Mouse (Mus musculus) forebrain, embryonic 16.5 days (tissue): Measurements from ENCODE around the gene Syn2. TPM values are rescaled to one million over a fixed set of nuclear protein-coding genes. Genes with fewer than 3 reads are reported as not detected.

Source experiments
- ATAC-seq: fragments of 200-750 bp; cut with Nextera tagmentation; 2 replicates; pipeline ENCODE4 v1.8.0; 2017; ENCODE audit warnings: mild to moderate bottlenecking, moderate library complexity
- H3K27ac ChIP-seq: fragments of 300-500 bp; sonication (generic); 2 replicates; pipeline ENCODE4 v1.5.1; 2014; ENCODE audit warnings: low read length, control low read depth
- H3K27me3 ChIP-seq: fragments of 300-500 bp; sonication (generic); replicated peaks from 2 replicates; pipeline ENCODE4 v1.6.1; 2014; ENCODE audit warnings: low read length; ENCODE audit not compliant: control insufficient read depth, insufficient read depth
- H3K36me3 ChIP-seq: fragments of 300-500 bp; sonication (generic); 2 replicates; pipeline ENCODE4 v1.6.1; 2014; ENCODE audit not compliant: control insufficient read depth, insufficient read depth
- H3K4me1 ChIP-seq: fragments of 300-500 bp; sonication (generic); replicated peaks from 2 replicates; pipeline ENCODE4 v1.6.1; 2014; ENCODE audit warnings: low read length; ENCODE audit not compliant: control insufficient read depth, insufficient read depth
- H3K4me2 ChIP-seq: fragments of 300-500 bp; sonication (generic); 2 replicates; pipeline ENCODE4 v1.6.1; 2014; ENCODE audit warnings: mild to moderate bottlenecking, low read length, control low read depth
- H3K4me3 ChIP-seq: fragments of 300-500 bp; sonication (generic); replicated peaks from 2 replicates; pipeline ENCODE4 v1.5.1; 2014; ENCODE audit warnings: mild to moderate bottlenecking, low read length, control low read depth
- H3K9ac ChIP-seq: fragments of 300-500 bp; sonication (generic); replicated peaks from 2 replicates; pipeline ENCODE4 v1.6.1; 2014; ENCODE audit warnings: low read depth, low read length, control low read depth
- H3K9me3 ChIP-seq: fragments of 300-500 bp; sonication (generic); 2 replicates; pipeline ENCODE4 v1.6.1; 2016; ENCODE audit warnings: low read length; ENCODE audit not compliant: control insufficient read depth
- WGBS: fragments of 180-500 bp; shearing (Covaris S2); extraction: QIAGEN DNeasy Blood & Tissue Kit; methylation state at CpG from one replicate; pipeline ENCODE4 v1.1.7; 2014; 5-methylcytosine and 5-hydroxymethylcytosine counted together
- polyA plus RNA-seq: library from polyadenylated mRNA; unstranded; fragments of >200 nt; fragmentation: Nextera tagmentation; extraction: Ambion mirVana; gene quantifications from 2 replicates; pipeline ENCODE4 v1.2.1, GENCODE M21; 2015

Gene Syn2
- polyA plus RNA-seq, 1 experiment from 2014 or later = 37.1 TPM

DNA sequence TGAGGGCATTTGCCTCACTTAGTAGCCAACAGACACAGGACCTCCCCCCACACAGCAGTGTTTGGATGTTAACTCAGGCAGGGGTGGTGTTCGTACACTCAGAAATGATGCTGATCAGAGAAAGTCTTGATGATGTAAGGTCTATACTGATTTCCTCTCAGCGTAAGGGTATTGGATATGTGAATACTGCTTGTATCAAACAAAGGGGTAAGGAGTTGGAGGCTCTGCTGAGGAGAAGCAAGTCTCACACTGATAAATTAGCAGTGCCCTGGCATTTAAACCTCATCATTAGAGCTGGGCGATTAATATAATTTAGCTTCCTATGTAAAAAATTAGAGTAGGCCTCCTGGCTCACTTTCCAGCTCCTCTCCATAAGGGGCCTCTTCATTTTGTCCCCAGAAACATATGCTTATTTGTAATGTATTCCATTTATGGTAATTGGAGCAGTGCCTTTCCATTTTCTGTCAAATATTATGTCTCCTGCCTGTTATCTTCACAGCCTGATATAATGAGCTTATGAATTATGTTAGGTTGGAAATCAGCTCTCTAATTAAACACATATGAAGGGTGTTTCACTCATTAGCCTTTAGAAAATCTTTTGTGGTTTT, 31.3 kb downstream of the Syn2 start:
- ATAC-seq = peak; percentile 80

DNA sequence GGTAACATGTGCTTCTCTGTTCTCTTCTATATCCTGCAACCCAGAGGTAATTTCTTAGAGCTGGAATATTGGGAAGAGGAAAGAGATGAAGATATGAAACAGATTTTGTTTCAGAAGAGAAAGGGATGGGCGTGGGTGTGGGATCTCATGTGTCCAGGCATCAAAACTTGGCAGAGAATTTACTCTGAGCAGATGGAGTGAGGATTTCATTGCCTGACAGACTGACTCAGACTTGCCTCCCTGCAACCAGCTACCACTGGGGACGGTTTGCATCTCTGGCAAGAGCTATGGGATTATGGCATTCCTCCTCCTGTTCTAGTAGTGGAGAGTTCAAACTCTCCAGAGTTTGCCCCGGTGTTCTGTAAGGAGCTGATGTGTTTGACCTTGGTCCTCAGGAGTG, 34.2 kb downstream of the Syn2 start:
- peaks cover 17% of the 10 kb centered on the region for H3K4me1 ChIP-seq
- no peak overlapping the region for H3K4me3 ChIP-seq
- ATAC-seq = no peak; the same call in 1 of the 2 replicates
- WGBS = 45% methylated on average over 3 of the region's 3 CpGs
- no peak overlapping the region for H3K4me2 ChIP-seq
- no peak overlapping the region for H3K9ac ChIP-seq
- H3K27me3 ChIP-seq = no peaks in the 10 kb centered on the region
- H3K9me3 ChIP-seq = no peaks in the 10 kb centered on the region
- no peaks in the 10 kb centered on the region for H3K36me3 ChIP-seq
- H3K27ac ChIP-seq = 0 out of 2 replicates have a peak overlapping the region, but pooled peaks have one; percentile 29

More for the DNA sequence above, 31.3 kb downstream of the Syn2 start:
- H3K4me3 ChIP-seq = no peak overlapping the region
- 42% methylated on average over 3 of the region's 3 CpGs for WGBS
- H3K27ac ChIP-seq = peak overlapping the region; percentile 72
- no peaks in the 10 kb centered on the region for H3K36me3 ChIP-seq
- no peaks in the 10 kb centered on the region for H3K27me3 ChIP-seq
- H3K9ac ChIP-seq = no peak overlapping the region
- H3K4me1 ChIP-seq = peaks cover 17% of the 10 kb centered on the region
- H3K9me3 ChIP-seq = no peaks in the 10 kb centered on the region
- H3K4me2 ChIP-seq = no peak overlapping the region

- ATAC-seq = no peak
- Histone ChIP-seq H3K4me3 (no peak overlapping the region), H3K27ac (no peak overlapping the region), H3K27me3 (no peaks in the 10 kb centered on the region), H3K9me3 (no peaks in the 10 kb centered on the region), H3K9ac (no peak overlapping the region), H3K4me1 (peaks cover 17% of the 10 kb centered on the region), H3K4me2 (no peak overlapping the region), H3K36me3 (no peaks in the 10 kb centered on the region)
- WGBS = 77% methylated on average over 2 of the region's 2 CpGs
These were observed 34.8 kb downstream of the Syn2 start for GRCm38 (mm10) chr6:115169518-115169917.

DNA sequence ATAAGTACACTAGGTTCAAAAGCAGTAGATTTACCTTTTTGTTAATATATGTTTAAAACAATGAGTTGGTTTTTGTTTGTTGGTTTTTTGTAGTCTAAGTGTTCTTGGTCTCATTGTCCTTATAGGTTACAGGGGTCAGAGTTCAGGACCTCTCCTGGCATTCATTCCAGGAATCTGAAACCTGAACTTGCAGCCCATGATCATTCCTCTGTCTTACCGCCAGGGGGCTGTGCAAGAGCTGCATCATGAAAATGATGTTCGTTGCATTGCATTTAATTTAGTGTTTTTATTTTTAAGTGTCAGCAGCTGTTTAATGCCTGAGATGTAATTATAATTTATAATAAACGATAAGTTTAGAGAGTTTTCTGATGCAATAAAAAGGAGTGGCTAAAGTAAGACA, 40.1 kb downstream of the Syn2 start:
- Histone ChIP-seq H3K9ac (no peak overlapping the region), H3K4me3 (no peak overlapping the region), H3K27ac (no peak overlapping the region), H3K4me1 (no peaks in the 10 kb centered on the region), H3K9me3 (no peaks in the 10 kb centered on the region), H3K36me3 (no peaks in the 10 kb centered on the region), H3K27me3 (no peaks in the 10 kb centered on the region), H3K4me2 (no peak overlapping the region)
- ATAC-seq = no peak
- WGBS = 29% methylated on average over 3 of the region's 3 CpGs

GRCm38 (mm10) chr6:115178826-115179225, 44.1 kb downstream of the Syn2 start:
- no peak overlapping the region for H3K27ac ChIP-seq
- no peaks in the 10 kb centered on the region for H3K9me3 ChIP-seq
- no peaks in the 10 kb centered on the region for H3K36me3 ChIP-seq
- H3K4me3 ChIP-seq = no peak overlapping the region
- H3K9ac ChIP-seq = no peak overlapping the region
- 47% methylated on average over 3 of the region's 3 CpGs for WGBS
- H3K4me1 ChIP-seq = no peaks in the 10 kb centered on the region
- no peak for ATAC-seq
- H3K27me3 ChIP-seq = no peaks in the 10 kb centered on the region
- no peak overlapping the region for H3K4me2 ChIP-seq

- ATAC-seq = no peak
- WGBS = 80% methylated on average over 2 of the region's 2 CpGs
- Histone ChIP-seq H3K27me3 (no peaks in the 10 kb centered on the region), H3K4me2 (no peak overlapping the region), H3K9ac (no peak overlapping the region), H3K36me3 (no peaks in the 10 kb centered on the region), H3K4me1 (no peaks in the 10 kb centered on the region), H3K9me3 (no peaks in the 10 kb centered on the region), H3K27ac (no peak overlapping the region), H3K4me3 (no peak overlapping the region)
These were observed 46.4 kb downstream of the Syn2 start for GRCm38 (mm10) chr6:115181094-115181493.

- no peak overlapping the region for H3K9ac ChIP-seq
- H3K36me3 ChIP-seq = no peaks in the 10 kb centered on the region
- no peak overlapping the region for H3K4me3 ChIP-seq
- H3K4me1 ChIP-seq = no peaks in the 10 kb centered on the region
- H3K27me3 ChIP-seq = no peaks in the 10 kb centered on the region
- 80% methylated on average over 7 of the region's 7 CpGs for WGBS
- H3K27ac ChIP-seq = no peak overlapping the region
- H3K9me3 ChIP-seq = no peaks in the 10 kb centered on the region
- ATAC-seq = no peak
- H3K4me2 ChIP-seq = no peak overlapping the region
These were observed 56.4 kb downstream of the Syn2 start for GRCm38 (mm10) chr6:115191111-115191510.

- Histone ChIP-seq H3K4me1 (no peaks in the 10 kb centered on the region), H3K9me3 (no peaks in the 10 kb centered on the region), H3K27ac (no peak overlapping the region), H3K4me2 (no peak overlapping the region), H3K9ac (no peak overlapping the region), H3K27me3 (no peaks in the 10 kb centered on the region), H3K4me3 (no peak overlapping the region), H3K36me3 (no peaks in the 10 kb centered on the region)
- no peak for ATAC-seq
- WGBS = 88% methylated on average over 3 of the region's 3 CpGs
These were observed 66.1 kb downstream of the Syn2 start for GRCm38 (mm10) chr6:115200753-115201152.

- Histone ChIP-seq H3K27me3 (no peaks in the 10 kb centered on the region), H3K27ac (no peak overlapping the region), H3K4me1 (no peaks in the 10 kb centered on the region), H3K4me3 (no peak overlapping the region), H3K9me3 (no peaks in the 10 kb centered on the region), H3K9ac (no peak overlapping the region), H3K4me2 (no peak overlapping the region), H3K36me3 (no peaks in the 10 kb centered on the region)
- ATAC-seq = no peak
- WGBS = 77% methylated on average over 3 of the region's 3 CpGs
These were observed 68.3 kb downstream of the Syn2 start for GRCm38 (mm10) chr6:115203029-115203428.

GRCm38 (mm10) chr6:115210187-115210586, 75.5 kb downstream of the Syn2 start:
- no peaks in the 10 kb centered on the region for H3K27me3 ChIP-seq
- no peak overlapping the region for H3K9ac ChIP-seq
- no peaks in the 10 kb centered on the region for H3K4me1 ChIP-seq
- H3K27ac ChIP-seq = no peak overlapping the region
- no peak overlapping the region for H3K4me3 ChIP-seq
- no peaks in the 10 kb centered on the region for H3K36me3 ChIP-seq
- no peak for ATAC-seq
- no peak overlapping the region for H3K4me2 ChIP-seq
- no peaks in the 10 kb centered on the region for H3K9me3 ChIP-seq
- WGBS = 69% methylated on average over 2 of the region's 2 CpGs
